Mouse (Mus musculus) heart, postnatal 10 days (tissue): Measurements from ENCODE around the gene Nlrp9b. TPM values are rescaled to one million over a fixed set of nuclear protein-coding genes. Genes with fewer than 3 reads are reported as not detected.
"Not testable (repeated sequence)": the region's sequence is repeated elsewhere in the genome, so short reads cannot be mapped to it uniquely, and the experiment has no call there.

Experiments used
- DNase-seq, 2 experiments: peaks; one replicate each; pipeline ENCODE4 v3.0.0; 2021
- intact Hi-C: fragments of 180-260 bp; cut with DNase I; formaldehyde crosslinking; loops from one replicate; pipeline ENCODE4 v1.15.1; 2025
- total RNA-seq, 2 experiments: library from RNA; stranded (reverse); gene quantifications; 2 replicates each; pipeline ENCODE4 v1.2.3; 2021

Gene Nlrp9b
- total RNA-seq, 2 experiments from 2014 or later: not detected

DNA sequence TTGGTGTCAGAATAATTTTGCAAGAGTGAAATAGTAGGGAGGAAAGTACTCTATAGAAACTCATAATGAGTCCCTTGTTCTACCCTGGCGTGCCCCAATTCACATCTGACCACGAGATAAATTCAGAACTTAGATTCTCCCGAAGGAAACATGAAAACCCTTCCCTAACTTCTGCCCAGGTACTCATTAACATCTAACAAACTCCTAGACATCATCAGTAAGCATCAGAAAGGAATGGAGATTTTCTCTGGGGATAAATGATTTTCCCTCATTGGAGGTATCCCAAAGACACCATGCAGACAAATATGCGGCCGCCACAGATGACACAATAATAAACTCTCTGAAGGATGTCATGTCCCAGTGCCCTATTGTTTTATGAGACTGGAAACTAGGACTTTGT lies 108.1 kb downstream of the Nlrp9b start, which contains the start of gene Vmn1r91:
Gene Vmn1r91, plus strand, starts transcription at position 301 of the 400 bp plus-strand sequence.
- DNase-seq, intact Hi-C loops: not testable (repeated sequence)

DNA sequence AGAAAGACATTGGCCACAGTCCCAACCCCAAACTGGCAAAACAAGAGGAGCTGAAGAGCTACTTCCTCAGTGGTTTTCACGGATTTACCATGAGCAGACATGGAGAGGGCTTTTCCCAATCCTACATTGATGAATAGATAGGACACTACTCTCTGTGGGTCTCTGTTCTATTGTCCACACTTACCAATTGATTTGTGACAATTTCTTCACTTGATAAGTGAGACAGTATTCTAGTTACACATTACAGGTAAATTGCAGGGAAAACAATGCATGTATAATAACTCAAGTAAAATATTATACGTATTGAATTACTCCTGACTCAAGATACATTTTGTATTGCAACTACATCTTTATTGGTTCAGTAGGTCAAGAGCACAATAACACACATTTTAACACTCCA lies 131.2 kb downstream of the Nlrp9b start, which contains the start of gene Gm16442:
Gene Gm16442, minus strand, starts transcription at position 101 of the 400 bp plus-strand sequence.
- intact Hi-C loops, DNase-seq: not testable (repeated sequence)

Other genes with a start within 250 kb of the Nlrp9b start
- gene Nectin2, start 241.0 kb upstream of the Nlrp9b start, total RNA-seq: 10 to 100 TPM; 43.1 to 45.2 TPM
- gene Bcam, start 220.4 kb upstream of the Nlrp9b start, total RNA-seq: 100 to 1,000 TPM; 299 to 317 TPM
- under 1 TPM in 1 of 2 experiments, not detected in 1; 0.50 TPM for gene Cblc, start 194.7 kb upstream of the Nlrp9b start, total RNA-seq
- gene Bcl3, start 168.7 kb upstream of the Nlrp9b start, total RNA-seq: 1 to 10 TPM; 5.6 to 5.7 TPM
- not detected for gene Gm19345, start 139.5 kb upstream of the Nlrp9b start, total RNA-seq
- not detected for gene Ceacam16, start 130.2 kb upstream of the Nlrp9b start, total RNA-seq
- not detected for gene Ceacam19, start 103.5 kb upstream of the Nlrp9b start, total RNA-seq
- 10 to 100 TPM; 21.2 to 23.1 TPM for gene Pvr, start 70.3 kb upstream of the Nlrp9b start, total RNA-seq
- 1 to 10 TPM; 1.4 to 3.6 TPM for gene Igsf23, start 40.7 kb upstream of the Nlrp9b start, total RNA-seq
- gene Ceacam20, start 26.1 kb upstream of the Nlrp9b start, total RNA-seq: not detected
- not detected for gene Vmn1r91, start 108.2 kb downstream of the Nlrp9b start, total RNA-seq
- not detected for gene Gm16442, start 131.1 kb downstream of the Nlrp9b start, total RNA-seq
- not detected for gene Vmn1r93, start 147.6 kb downstream of the Nlrp9b start, total RNA-seq
- not detected for gene Vmn1r94, start 176.9 kb downstream of the Nlrp9b start, total RNA-seq
- gene Vmn1r95, start 202.2 kb downstream of the Nlrp9b start, total RNA-seq: not detected
- gene Gm6164, start 214.1 kb downstream of the Nlrp9b start, total RNA-seq: not detected
- gene Gm4498, start 242.4 kb downstream of the Nlrp9b start, total RNA-seq: not detected